Mouse (Mus musculus): ENCODE results near the gene Reln.

The Reln gene

DNA sequence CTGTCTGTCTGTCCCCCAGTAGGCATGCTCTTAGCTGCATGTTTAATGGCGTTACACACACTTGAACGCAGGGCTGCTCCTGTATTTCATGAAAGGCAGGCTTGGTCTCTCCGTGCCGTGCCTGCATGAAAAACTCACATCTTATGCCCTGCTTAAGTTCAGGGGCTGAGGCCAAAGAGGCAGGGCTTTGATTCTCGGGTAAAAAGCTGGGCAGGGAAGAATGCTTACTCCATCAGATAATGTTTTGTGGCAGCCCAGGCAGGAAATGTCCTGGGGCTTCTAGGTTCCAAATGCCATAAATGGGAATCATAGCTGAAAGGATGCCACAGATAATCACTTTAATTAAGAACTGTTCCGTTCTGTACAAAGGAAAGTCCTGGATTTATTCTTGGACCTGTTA lies 226.0 kb downstream of the Reln start:
- CTCF ChIA-PET = no interaction called here

DNA sequence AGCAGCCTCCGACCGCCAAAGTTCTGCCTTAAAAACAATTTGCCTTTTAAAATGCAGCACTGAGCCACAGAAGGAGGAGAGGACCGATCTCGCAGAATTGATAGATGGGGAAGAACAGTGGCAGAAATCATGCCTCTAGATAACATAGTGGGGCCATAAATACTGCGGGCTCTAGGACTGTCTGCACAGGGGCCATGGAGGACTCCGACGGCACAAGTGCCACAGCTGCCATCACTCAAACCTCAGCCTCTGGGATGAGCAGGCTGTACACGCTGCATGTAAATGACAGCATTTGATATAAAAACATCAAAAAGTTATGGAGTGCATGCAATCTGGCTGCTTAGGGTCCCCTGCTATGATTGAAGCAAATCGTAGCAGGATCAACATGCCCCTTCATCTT lies 227.6 kb downstream of the Reln start:
- CTCF ChIA-PET = no interaction called here

DNA sequence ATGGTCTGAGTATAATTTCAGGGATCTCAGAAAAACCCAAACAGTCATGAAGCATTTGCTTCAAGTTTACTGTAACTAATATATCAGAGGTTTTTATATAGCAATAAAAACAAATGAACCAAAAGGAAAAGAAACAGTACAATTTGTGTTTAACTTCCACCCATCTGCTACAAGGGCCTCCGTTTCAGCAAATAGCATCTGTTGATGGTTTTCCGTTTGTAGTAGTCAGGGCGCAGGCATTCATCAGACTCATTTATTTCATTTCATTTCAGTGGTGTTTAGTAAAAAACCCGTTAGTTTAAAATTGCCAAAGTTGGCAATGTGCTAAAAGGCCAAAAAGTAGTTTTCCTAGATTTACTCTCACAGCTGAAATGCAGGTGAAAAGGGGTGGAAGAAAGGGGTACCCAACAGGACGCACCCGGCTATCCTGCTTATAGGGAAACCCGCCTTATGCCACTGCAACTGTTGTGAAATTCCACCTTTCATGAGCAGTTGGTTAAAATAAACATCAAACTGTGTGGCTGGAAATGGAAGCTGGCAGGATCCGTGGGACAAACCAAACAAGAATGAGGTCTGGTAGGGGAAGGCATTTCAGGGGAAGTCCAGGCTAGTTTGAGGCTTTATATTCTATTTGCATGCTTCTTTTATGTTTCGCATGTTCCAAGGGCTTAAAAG lies 237.6 kb downstream of the Reln start:
- CTCF ChIA-PET = no interaction called here

DNA sequence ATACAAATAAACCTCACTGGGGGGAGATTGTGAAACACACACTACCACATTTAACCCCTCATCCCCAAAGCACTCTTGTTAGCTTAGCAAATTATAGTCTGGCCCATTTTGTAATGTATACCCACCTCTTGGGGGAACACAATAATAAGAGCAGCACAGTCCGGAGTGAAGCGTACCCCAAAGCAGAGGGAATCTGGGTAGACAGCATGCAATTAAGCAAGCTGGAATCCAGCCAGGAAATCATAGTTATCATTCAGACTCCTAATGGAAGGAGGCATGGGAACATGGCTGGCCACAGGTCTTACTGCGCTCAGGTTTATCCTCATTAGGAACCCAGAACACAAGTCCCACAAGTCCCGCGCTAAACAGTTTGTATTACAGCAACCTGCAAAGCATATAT lies 249.5 kb downstream of the Reln start:
- CTCF ChIA-PET = no interaction called here

DNA sequence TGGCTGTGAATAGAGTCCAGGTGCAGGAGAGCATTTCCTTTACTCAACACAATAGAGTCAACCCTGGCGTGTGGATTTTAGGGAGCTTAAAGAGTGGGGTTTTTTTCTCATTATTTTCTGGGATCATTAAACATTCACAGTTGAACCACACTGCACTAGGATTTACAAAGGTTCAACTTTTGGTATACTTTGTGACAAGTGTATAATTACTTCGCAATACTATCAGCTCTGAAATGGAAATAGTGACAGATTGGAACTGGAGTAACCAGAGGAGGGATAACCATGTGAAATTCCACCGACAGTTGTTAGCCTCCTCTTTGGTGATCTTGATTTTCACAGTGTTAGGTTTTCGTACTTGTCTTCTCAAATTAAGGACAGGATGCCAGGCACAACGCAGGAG lies 250.5 kb downstream of the Reln start:
- CTCF ChIA-PET = no interaction called here

DNA sequence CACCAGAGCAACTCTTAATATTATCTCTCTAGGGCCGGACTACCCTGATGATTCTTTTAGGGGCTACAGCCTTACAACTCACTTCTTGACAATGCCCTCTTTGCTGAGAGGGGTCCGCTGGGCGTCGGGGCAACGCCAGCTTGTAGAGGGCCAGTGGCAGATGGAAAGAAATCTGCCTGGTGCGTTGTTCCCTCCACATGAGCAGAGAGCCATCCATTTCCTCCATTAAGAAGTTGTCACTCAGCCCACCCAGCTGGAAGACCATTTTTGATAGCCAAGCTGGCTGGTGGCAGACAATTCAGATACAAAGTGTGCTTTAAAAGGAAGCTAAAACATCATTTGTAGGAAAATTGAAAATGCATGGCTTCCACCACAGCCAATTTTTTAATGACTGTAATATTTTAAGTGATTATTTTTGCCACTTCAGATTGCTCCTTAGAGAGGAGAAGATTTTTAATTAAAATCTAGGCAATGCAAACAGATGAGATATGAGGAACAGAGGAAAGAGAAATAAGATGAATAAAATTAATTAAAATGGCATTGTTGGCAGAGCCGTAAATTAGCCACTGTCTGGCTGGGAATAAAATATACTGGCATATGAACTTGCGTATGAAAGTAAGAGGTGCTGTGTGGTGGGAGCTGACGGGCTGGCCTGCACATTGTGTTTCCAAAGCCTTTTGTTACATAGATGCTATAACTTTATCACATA lies 251.2 kb downstream of the Reln start:
- CTCF ChIA-PET = no interaction called here

DNA sequence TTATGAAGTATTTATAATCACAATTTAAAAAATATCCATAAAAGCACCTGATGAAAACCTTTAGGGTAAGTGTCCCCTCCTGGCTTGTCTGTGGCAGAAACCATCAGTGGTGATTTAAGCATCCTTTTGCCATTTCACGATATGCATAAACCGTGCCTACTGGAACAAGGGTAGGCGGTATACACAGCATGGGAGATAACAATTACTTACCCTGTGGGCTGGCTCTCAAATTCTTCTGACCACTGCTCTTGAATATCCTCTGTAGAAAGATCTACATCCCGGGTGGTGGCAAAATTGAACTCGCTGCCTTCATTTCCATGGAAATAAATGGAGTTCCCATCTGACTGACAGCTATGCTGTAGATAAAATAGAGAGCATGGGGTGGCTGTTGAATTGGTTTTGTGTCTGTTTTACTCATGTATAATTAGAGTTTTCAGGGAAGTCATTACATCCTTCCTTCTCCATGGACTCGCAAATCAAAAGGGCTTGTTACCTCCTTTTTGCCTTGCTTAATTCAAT lies 264.0 kb downstream of the Reln start:
- CTCF ChIA-PET = no interaction called here

DNA sequence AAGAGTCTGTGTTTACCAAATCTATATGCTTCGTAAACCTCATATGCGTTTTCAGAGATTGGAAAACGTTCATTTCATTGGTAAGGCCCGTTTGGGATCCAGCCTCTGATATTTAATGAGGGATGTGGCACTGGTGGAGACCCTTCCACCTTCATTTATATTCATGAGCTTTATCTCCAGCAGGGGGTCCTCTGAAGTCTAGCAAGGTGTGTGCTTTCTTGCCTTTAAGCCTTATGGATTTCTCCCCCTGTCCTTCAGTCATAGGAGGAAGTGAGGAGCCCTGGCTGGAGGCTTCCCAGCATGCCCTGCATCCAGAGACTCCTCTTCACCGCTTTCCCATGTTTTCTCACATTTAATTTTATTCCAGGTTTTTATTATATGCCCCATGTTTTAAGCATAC lies 269.5 kb downstream of the Reln start:
- CTCF ChIA-PET = no interaction called here

DNA sequence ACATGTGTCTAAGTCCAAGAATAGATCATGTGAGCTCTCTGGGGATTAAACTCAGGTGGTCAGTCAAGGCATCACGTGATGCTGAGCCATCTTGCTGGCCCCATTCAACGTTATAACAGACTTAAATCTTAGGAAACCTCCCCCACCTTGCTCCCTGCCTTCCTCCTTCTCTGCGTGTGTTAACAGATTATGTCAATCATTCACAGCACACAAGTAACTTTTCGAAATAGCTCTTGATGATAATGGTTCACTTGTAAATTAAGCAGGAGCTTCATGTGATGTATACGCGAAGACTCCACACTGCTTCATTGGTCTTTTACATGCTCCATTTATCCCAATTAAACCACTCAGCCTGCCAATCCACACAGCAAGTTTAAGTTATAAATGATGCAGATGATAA lies 271.9 kb downstream of the Reln start:
- CTCF ChIA-PET = no interaction called here

DNA sequence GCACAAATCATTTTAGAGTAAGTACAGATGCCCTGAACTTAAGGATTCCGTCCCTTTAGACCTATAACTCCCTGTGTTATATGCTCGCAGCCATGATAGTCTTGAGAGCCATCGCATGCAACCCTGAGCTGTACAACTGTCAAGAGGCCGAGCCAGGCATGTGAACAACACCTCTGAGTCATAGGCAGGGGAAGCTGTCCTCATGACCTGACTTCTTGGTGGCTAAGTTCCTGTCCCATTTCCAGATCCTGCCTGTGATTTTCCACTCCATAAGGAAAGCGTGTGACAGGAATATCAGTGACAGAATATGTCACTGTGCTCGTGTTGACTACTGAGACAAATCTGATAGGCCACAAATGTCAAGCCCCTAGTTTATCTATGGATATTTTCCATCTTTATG lies 285.3 kb downstream of the Reln start:
- CTCF ChIA-PET = no interaction called here

DNA sequence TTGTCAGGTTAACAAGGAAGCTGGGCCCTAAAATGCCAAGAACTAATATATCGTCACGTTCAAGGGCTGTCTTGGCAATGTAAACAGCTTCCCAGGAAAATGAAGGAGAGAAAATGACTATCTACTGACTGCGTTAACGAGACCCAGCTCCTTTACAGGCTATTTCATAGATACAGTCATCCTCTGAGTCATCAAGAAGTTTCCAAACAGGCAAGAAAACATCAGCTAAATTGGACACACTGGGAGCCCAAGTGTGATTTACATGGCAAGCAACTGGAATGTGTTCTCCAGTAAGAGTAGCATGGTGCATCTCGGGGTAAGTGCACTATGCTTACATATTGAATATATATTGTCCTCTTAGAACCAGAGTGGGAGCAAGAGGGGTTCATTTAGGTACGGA lies 302.7 kb downstream of the Reln start:
- CTCF ChIA-PET = no interaction called here

DNA sequence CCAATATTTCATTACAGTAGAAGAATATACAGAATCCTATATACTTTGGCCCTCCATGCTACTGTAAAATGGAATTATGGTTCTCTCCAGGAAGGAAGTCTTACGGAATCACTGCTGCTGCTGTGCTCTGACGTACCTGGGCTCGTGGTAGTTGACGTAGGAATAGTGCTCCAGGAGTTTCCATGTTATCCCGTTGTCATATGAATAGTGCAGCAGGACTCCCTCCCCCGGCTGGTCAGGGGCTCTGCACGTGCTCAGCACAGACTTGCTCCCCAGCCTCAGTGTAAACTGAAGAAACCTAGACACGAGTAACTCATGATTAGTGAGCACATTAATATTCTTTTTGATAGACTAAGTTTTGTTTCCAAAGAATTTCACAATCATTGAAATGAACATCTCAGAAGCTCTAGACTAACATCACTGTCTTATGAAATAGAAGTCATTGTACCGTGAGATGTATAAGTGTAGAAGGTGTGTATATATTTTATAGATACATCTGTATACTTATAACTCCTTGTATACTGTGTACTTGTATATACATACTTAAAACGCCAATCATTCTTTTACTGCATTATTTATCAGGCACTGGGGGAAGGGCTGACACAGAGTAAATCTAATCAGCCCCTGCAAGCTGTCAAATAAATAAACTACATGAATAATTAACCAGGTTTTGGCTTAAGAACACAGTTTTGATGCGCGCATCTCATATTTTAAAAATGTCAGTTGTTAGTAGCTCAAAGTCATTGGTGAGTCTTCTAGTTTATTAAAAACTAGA lies 304.9 kb downstream of the Reln start:
- CTCF ChIA-PET = interaction anchor here (0.7 kb wide), 1 partner anchor 204 kb away, joined by 18 read pairs; no protein-coding TSS in a partner anchor

DNA sequence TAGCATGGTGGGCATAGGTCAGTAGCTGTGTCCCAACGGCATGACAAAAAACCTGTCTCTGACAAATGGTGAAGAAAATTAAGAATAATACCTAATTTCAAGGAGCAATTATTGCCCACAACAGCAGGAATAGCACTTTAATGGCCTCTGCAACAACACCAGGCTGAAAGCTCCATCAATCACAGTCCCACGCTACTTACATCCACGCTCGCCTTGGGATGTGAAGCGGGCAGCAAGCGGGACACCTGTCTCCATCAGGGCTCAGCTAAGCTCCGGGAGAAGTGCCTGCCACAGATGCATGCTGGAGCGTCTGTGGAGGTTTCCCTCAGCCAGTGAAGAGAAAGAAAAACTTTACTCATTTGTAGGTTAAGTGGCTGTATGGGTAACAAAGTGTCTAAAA lies 309.3 kb downstream of the Reln start:
- CTCF ChIA-PET = no interaction called here

DNA sequence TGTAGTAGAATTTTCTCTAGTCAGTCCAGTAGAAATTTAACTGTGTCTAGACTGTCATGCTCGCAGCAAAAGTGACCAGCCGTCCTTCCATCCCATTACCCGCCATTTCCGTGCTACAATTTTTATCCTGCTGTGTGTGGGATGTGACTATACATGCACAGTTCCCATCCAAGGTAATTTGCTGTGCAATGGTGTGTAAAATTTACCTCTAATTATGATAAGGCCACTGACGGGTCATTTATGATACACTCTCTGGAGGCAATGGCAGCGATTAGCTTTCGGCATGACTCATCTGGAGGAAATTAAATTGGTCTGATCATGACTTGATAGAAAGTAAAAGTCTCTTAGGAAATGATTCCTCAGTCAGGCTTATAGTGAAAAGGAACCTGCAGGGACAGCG lies 311.5 kb downstream of the Reln start:
- CTCF ChIA-PET = no interaction called here

DNA sequence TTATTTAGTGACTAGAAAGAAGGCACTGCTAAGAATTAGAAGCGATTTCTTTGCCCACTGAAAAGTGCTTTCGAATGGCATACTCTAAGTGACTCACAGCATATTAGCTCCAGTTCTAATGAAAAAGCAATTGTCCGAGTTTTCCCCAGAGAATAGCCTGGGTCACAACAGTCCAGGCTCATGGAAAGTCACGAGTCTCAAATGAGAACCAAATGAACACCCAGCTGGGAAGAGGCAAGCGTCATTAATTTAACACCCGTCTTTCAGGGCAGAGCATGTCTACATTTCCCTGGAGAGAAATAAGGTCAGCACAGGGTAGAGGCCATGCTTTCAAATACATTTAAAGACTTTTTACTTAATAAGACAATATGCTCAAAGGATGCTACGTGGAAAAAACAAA lies 312.8 kb downstream of the Reln start:
- CTCF ChIA-PET = no interaction called here

DNA sequence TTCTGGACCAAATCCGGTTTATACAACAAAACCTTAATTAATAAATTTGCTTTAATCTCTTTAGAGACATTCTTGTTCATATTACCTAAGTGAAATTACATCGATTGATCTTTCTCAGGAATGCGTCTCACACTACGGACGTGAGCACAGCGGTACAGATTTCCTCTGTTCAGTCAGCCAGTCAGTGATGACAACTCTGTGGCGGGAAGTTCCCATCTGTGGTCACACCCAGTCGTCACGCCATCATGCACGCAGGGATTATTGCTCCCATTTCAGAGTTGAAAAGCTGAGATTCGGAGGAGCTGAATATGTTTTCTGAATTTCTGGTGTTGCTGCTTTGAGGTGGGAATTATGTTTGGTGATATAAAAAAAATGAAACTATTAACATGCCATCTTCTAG lies 316.1 kb downstream of the Reln start:
- CTCF ChIA-PET = no interaction called here

DNA sequence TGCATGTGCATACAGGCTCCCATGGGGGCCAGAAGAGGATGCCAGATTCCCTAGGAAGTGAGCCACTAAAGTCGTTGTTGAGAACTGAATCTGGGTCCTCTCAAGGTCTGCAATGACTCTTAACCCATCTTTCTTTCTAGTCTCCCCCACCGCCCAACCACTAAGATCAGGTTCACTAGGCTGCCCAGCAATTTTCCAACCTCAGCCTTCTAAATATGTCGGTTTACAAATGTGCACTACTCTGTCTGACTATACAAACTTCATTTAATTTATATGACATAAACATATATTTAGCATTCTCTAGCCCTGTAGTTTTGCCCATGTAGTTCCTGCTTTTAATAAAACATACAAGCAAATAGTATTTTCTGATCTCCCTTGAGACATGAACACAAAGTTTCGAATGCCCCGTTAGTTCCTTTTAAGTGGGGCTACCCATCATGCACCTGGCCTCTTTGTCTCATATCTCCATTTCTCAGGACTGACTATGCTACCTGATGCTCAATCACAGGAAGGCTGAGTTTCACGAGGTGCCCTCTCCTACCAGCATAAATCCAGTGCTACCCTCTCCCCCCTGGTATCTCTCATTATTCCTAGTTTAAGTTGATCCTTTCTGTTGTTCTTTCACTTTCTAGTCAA lies 317.1 kb downstream of the Reln start:
- CTCF ChIA-PET = interaction anchor here (0.6 kb wide), 2 partner anchors 55 to 1439 kb away, joined by 3 read pairs; no protein-coding TSS in a partner anchor

DNA sequence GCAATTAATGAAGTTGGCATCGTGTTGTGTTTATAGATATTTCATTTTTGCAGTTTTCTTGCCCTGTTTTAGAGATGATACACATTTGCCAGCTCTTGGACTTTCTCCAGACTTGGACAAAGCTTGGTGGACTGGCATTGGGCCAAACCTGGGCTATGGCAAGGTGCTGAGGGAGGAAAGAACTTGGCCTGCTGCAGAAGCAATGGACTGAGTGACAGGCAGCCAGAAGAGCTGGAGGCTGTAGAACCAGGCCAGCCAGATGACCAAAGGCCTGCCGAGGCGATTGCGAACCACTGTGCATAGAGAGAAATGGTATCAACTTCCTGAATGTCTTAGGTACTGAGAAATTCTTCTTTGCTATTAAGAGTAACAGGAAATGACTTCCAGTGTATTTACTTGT lies 318.8 kb downstream of the Reln start:
- CTCF ChIA-PET = no interaction called here

DNA sequence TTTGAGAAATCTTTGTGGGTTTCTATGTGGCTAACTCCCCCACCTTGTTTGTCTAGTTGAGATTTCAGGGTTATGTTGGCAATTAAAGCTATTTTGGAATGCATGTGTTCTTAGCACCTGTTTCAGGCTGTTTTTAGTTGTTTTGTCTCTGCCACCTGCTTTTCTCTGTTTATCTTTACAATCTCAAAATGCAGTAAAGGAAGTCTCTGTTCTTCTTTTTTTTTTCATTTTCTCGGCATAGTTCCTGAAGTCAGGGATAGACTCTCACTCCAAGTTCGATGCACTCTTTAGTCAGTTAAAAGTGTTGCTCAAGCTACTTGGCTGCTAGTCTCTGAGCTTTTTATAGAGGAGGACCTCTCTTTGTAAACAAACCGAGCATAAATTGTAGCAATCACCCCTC lies 320.4 kb downstream of the Reln start:
- CTCF ChIA-PET = no interaction called here

DNA sequence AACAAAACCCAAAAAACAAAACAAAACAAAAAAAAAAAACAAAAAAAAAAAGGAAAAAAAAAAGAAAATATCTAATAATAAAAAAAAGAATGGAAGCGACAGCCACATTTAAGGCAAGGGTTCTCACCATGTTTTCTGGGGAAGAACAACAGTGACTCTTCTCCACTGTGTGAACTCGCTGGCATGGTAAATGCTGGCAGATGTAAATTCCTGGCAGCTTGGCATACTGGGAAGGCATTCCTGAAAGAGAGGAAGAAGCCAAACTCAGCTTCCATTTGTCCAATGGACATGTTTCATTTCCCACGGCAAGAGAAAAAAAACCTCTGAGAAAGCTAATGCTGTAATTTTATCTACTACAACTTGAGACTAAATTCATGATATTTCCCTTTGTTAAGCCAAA lies 326.6 kb downstream of the Reln start:
- CTCF ChIA-PET = no interaction called here

DNA sequence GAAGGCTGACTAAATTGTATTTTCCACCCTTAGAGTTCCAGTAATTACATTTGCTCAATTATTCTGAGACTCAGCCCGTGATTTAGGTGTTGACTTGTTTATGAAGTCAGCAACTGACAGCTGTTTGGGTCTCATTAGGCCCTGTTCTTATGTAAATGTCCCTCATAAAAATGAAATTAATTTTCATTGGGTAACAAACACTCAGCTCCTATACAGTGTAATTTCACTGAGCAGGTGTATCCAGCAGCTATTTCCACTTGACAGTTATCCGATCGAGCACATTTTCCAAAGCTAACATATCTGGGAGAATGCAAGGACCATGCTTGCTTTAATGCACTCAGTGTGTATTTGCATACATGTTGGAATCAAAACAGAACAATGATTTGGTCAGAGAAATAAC lies 330.0 kb downstream of the Reln start:
- CTCF ChIA-PET = no interaction called here

DNA sequence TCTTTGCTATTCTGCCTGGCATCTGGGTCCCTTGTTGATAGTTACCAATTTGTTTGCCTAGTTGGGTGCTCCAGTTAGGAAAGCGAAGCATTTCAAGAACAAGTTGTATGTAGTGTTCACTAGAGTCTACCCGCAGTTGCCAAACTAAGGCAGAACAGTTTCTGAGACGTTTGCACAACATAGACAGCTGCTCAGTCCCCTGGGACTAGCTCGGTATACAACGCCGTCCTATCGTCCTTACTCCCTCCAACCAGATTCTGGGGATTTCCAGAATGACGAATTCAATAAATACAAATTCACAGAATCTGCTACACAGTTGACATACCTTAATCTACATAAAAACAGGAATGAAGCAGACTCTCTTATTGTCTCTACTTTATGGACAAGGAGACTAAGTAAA lies 335.4 kb downstream of the Reln start:
- CTCF ChIA-PET = no interaction called here
